Mouse (Mus musculus) MEL (cell line): ENCODE results near the gene Tspan9.

Experiments
- CHD1 ChIP-seq: IDR thresholded peaks from 2 replicates; pipeline ENCODE4 v1.6.1; 2012; ENCODE audit warnings: low read depth, mild to moderate bottlenecking, inconsistent platforms, low read length, improper control_type of control experiment
- CTCF ChIP-seq, 3 experiments: IDR thresholded peaks in 2 of 3; conservative IDR thresholded peaks in 1 of 3; 2 replicates each; pipeline ENCODE4 v1.5.1; 2011 to 2012; ENCODE audit warnings: low read length in 3 of 3, low read depth in 2 of 3, mild to moderate bottlenecking in 2 of 3, improper control_type of control experiment in 1 of 3, inconsistent platforms in 1 of 3, mixed read lengths in 1 of 3, moderate library complexity in 1 of 3; ENCODE audit not compliant: control insufficient read depth in 1 of 3, insufficient read depth in 1 of 3, poor library complexity in 1 of 3, severe bottlenecking in 1 of 3
- EP300 ChIP-seq, 2 experiments: IDR thresholded peaks; 2 replicates each; pipeline ENCODE4 v1.6.1; 2011; ENCODE audit warnings: improper control_type of control experiment in 2 of 2, low read length in 2 of 2, low read depth in 1 of 2, mild to moderate bottlenecking in 1 of 2
- GATA1 ChIP-seq: IDR thresholded peaks from 2 replicates; pipeline ENCODE4 v1.6.1; 2011; ENCODE audit warnings: low read depth, low read length, improper control_type of control experiment
- MAFK ChIP-seq: IDR thresholded peaks from 2 replicates; pipeline ENCODE4 v1.6.1; 2011; ENCODE audit warnings: low read depth, mild to moderate bottlenecking, low read length, improper control_type of control experiment, borderline replicate concordance
- MAZ ChIP-seq: IDR thresholded peaks from 2 replicates; pipeline ENCODE4 v1.6.1; 2012; ENCODE audit warnings: low read depth, mild to moderate bottlenecking, inconsistent platforms, low read length, improper control_type of control experiment
- POLR2A ChIP-seq, 2 experiments: IDR thresholded peaks; 2 replicates each; pipeline ENCODE4 v1.6.1; 2011 to 2012; ENCODE audit warnings: low read length in 2 of 2, mild to moderate bottlenecking in 2 of 2, control low read depth in 1 of 2, improper control_type of control experiment in 1 of 2, low read depth in 1 of 2, moderate library complexity in 1 of 2; ENCODE audit not compliant: control insufficient read depth in 1 of 2, insufficient read depth in 1 of 2, poor library complexity in 1 of 2
- SIN3A ChIP-seq: IDR thresholded peaks from 2 replicates; pipeline ENCODE4 v1.6.1; 2012; ENCODE audit warnings: low read length, improper control_type of control experiment, inconsistent platforms
- SMC3 ChIP-seq: IDR thresholded peaks from 2 replicates; pipeline ENCODE4 v1.6.1; 2011; ENCODE audit warnings: low read depth, low read length, improper control_type of control experiment
- USF1 ChIP-seq: IDR thresholded peaks from 2 replicates; pipeline ENCODE4 v1.6.1; 2014; ENCODE audit warnings: low read depth, mild to moderate bottlenecking, inconsistent platforms, low read length, improper control_type of control experiment, moderate library complexity
- ZKSCAN1 ChIP-seq: IDR thresholded peaks from 2 replicates; pipeline ENCODE4 v1.6.1; 2012; ENCODE audit warnings: low read depth, mild to moderate bottlenecking, inconsistent platforms, low read length, improper control_type of control experiment, moderate library complexity

DNA sequence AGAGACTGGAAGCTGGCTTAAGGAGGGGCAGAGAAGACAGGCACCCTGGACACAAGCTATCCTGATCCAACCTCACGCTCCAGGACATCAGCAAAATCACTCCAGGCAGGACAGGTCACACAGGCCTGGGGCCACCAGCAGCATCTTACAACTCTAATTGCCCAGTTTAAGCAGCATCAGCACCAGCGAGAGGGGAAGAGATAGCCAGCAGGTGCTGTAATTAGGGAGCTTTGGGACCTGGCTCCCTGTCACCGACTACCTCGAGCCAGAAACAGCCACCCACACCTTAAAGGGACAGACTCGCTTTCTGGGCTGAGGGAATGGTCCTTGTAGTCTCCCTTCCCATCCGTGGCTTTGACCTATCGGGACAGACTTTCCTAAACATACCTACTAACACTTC lies 95.7 kb downstream of the Tspan9 start:
- TF ChIP-seq POLR2A (IDR thresholded peaks at IDR 0.05; ENCODE audit: control insufficient read depth in 1 of 2, insufficient read depth in 1 of 2, low read depth in 1 of 2, low read length in 2 of 2, poor library complexity in 1 of 2) (no peak), USF1 (no peak), CTCF (IDR thresholded peaks at IDR 0.05 in 2 of 3, conservative IDR thresholded peaks at IDR 0.05 in 1 of 3; ENCODE audit: control insufficient read depth in 1 of 3, insufficient read depth in 1 of 3, low read depth in 2 of 3, low read length in 3 of 3, poor library complexity in 1 of 3, severe bottlenecking in 1 of 3) (no peak), EP300 (IDR thresholded peaks at IDR 0.05; ENCODE audit: low read depth in 1 of 2, low read length in 2 of 2) (no peak), MAZ (no peak), MAFK (no peak), SMC3 (no peak), CHD1 (no peak), GATA1 (no peak), ZKSCAN1 (no peak), SIN3A (no peak)
